Mouse (Mus musculus) ES-E14 (cell line): ENCODE measurements around the gene 1110008L16Rik.

Source experiments
- CHD2 ChIP-seq: IDR thresholded peaks from 2 replicates; pipeline ENCODE4 v1.6.1; 2014; ENCODE audit warnings: mild to moderate bottlenecking, low read depth, low read length, inconsistent platforms
- HCFC1 ChIP-seq: IDR thresholded peaks from 2 replicates; pipeline ENCODE4 v1.6.1; 2012; ENCODE audit warnings: low read length, inconsistent platforms, borderline replicate concordance; ENCODE audit not compliant: insufficient read depth
- MAFK ChIP-seq: IDR thresholded peaks from 2 replicates; pipeline ENCODE4 v1.6.1; 2014; ENCODE audit warnings: mild to moderate bottlenecking, low read depth, low read length, inconsistent platforms; ENCODE audit not compliant: insufficient read depth
- ZC3H11A ChIP-seq: IDR thresholded peaks from 2 replicates; pipeline ENCODE4 v1.6.1; 2012; ENCODE audit warnings: low read depth, mild to moderate bottlenecking, inconsistent platforms, low read length, borderline replicate concordance

DNA sequence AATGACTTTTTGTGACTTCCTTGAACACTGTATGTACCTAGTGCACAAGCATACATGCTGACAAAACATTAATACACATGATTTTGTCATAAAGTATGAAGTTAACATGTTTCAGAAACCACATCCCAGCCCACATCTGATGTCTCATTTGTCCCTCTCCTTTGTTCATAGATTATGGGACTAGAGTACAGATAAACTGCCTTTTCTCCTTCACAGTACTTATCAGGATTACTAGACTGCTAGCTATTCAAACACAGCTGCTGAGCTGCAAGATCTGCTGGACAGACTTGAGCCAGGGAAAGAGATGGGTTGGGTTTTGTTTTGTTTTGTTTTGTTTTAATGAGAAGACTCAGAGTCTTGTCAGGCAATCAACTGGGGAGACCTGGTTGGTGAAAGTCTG, 92.7 kb downstream of the 1110008L16Rik start:
- no peak for TF ChIP-seq CHD2
- no peak for TF ChIP-seq ZC3H11A
- TF ChIP-seq MAFK: no peak
- TF ChIP-seq HCFC1: no peak
